ENCODE assay signal across 19 mouse cellular contexts in the genomic region with DNA sequence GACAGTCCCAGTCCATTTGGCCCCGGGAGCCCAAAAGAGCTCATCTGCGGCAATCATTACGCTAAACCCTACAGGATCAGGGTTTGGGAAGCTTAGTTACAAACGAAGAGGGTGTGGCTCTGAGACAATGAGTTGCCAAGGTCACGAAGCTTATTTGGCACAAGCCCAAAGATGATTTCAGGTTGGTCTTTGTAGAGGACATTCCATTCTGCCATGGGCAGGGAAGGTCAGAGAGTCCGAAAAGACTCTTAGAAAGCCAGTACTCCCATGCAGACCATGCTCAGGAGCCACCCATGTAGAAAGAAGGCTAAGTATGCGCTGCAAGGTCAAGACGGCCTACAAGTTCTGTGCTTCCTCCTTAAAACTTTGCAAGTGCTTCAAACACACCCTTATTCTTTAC. TPM values are rescaled to one million over a fixed set of nuclear protein-coding genes. Genes with fewer than 3 reads are reported as not detected.
DNase-seq lines count a peak whose midpoint lies in the region; ATAC-seq and TF ChIP-seq lines count a peak whose summit lies in the region.
"Had no signal": no experiment of that assay in that cellular context is flagged by ENCODE, and none has a peak within 500 bp of the region (broad histone marks: within the 10 kb centered on the region; RNA-seq: fewer than 3 reads in every experiment).

No protein-coding gene starts in this region.

- H3K27ac ChIP-seq in forebrain, embryonic 15.5 days (replicated peaks), result 0 out of 2 replicates have a peak overlapping the region, but pooled peaks have one; percentile 66
- H3K27ac ChIP-seq in forebrain, postnatal 0 days (ENCODE audit: low read depth, low read length), result no peak overlapping the region
- H3K27ac ChIP-seq in ES-Bruce4 (ENCODE audit: insufficient read depth, low read length), result peak overlapping the region; percentile 29; the same call in 1 of the 2 replicates
- H3K27ac ChIP-seq in hindbrain, embryonic 12.5 days, result no peak overlapping the region
- H3K27ac ChIP-seq: heart, adult 2 months; hindbrain, embryonic 13.5 days; hindbrain, postnatal 0 days; intestine, embryonic 15.5 days had no signal

- no peak for DNase-seq in forebrain, postnatal 0 days
- peak; percentile 95 for DNase-seq in ZHBTc4 (ENCODE audit: low read depth, low spot score)
- no peak for DNase-seq in embryo, embryonic 11 days
- DNase-seq: adrenal gland, postnatal 10 days; cerebellum, adult 11-12 months; cerebellum, adult 9-10 months; cerebellum, postnatal 25 days; gastrocnemius, postnatal 14 days; heart, adult 2 months; heart, postnatal 4 days; kidney, adult 8-10 months had no signal

- ATAC-seq in forebrain, embryonic 15.5 days (replicated peaks), result no peak
- no peak for ATAC-seq in forebrain, postnatal 0 days
- no peak for ATAC-seq in hindbrain, embryonic 12.5 days (ENCODE audit: low FRiP score)
- ATAC-seq: hindbrain, postnatal 0 days; intestine, embryonic 15.5 days had no signal

- TF ChIP-seq CTCF in forebrain, postnatal 0 days (IDR thresholded peaks at IDR 0.05; ENCODE audit: low read depth), result no peak
- no peak for TF ChIP-seq CTCF in E14TG2a.4 (conservative IDR thresholded peaks at IDR 0.05; ENCODE audit: low read length)
- TF ChIP-seq CTCF in ES-Bruce4 (IDR thresholded peaks at IDR 0.05; ENCODE audit: low read depth, low read length), result no peak

- H3K27me3 ChIP-seq in forebrain, embryonic 15.5 days, result no peaks in the 10 kb centered on the region
- H3K27me3 ChIP-seq in forebrain, postnatal 0 days (ENCODE audit: insufficient read depth, low read length), result no peaks in the 10 kb centered on the region
- peaks cover 73% of the 10 kb centered on the region for H3K27me3 ChIP-seq in E14TG2a.4 (ENCODE audit: insufficient read depth, low read length)
- peaks cover 7% of the 10 kb centered on the region for H3K27me3 ChIP-seq in ES-Bruce4 (ENCODE audit: control insufficient read depth, insufficient read depth, low read length, poor library complexity, severe bottlenecking)
- peaks cover 77% of the 10 kb centered on the region for H3K27me3 ChIP-seq in hindbrain, embryonic 12.5 days

- H3K4me2 ChIP-seq in forebrain, embryonic 15.5 days (replicated peaks), result no peak overlapping the region
- H3K4me2 ChIP-seq in forebrain, postnatal 0 days (ENCODE audit: low read depth), result no peak overlapping the region
- no peak overlapping the region for H3K4me2 ChIP-seq in hindbrain, embryonic 12.5 days (replicated peaks)
- H3K4me2 ChIP-seq: heart, embryonic 12.5 days; hindbrain, embryonic 13.5 days; intestine, embryonic 15.5 days had no signal

- TF ChIP-seq EP300 in ES-Bruce4 (IDR thresholded peaks at IDR 0.05; ENCODE audit: insufficient read depth, low read depth, low read length), result no peak

- peaks cover 99% of the 10 kb centered on the region for H3K4me1 ChIP-seq in forebrain, embryonic 15.5 days
- H3K4me1 ChIP-seq in forebrain, postnatal 0 days (ENCODE audit: insufficient read depth), result peaks cover 27% of the 10 kb centered on the region
- H3K4me1 ChIP-seq in E14TG2a.4 (replicated peaks; ENCODE audit: low read depth, low read length), result peaks cover 88% of the 10 kb centered on the region
- H3K4me1 ChIP-seq in ES-Bruce4 (ENCODE audit: control insufficient read depth, insufficient read depth, low read length), result peaks cover 16% of the 10 kb centered on the region
- peaks cover 52% of the 10 kb centered on the region for H3K4me1 ChIP-seq in hindbrain, embryonic 12.5 days

- no peak overlapping the region for H3K4me3 ChIP-seq in forebrain, embryonic 15.5 days
- H3K4me3 ChIP-seq in forebrain, postnatal 0 days (ENCODE audit: low read depth, low read length), result no peak overlapping the region
- H3K4me3 ChIP-seq in E14TG2a.4 (replicated peaks; ENCODE audit: low read length) (peak overlapping the region; percentile 46), ES-Bruce4 (ENCODE audit: low read depth, low read length) (no peak overlapping the region)
- no peak overlapping the region for H3K4me3 ChIP-seq in hindbrain, embryonic 12.5 days
- H3K4me3 ChIP-seq: heart, adult 2 months; heart, embryonic 12.5 days; hindbrain, embryonic 13.5 days; intestine, embryonic 15.5 days had no signal

- no peaks in the 10 kb centered on the region for H3K9me3 ChIP-seq in forebrain, embryonic 15.5 days
- no peaks in the 10 kb centered on the region for H3K9me3 ChIP-seq in forebrain, postnatal 0 days (ENCODE audit: low read length)
- H3K9me3 ChIP-seq in E14TG2a.4 (ENCODE audit: low read length) (no peaks in the 10 kb centered on the region), ES-Bruce4 (replicated peaks; ENCODE audit: control insufficient read depth, insufficient read depth, low read length, poor library complexity, severe bottlenecking) (no peaks in the 10 kb centered on the region)
- H3K9me3 ChIP-seq in hindbrain, embryonic 12.5 days (replicated peaks), result no peaks in the 10 kb centered on the region
- H3K9me3 ChIP-seq: heart, embryonic 12.5 days; hindbrain, embryonic 13.5 days; intestine, embryonic 15.5 days had no signal

- 40% methylated on average over 8 of the region's 8 CpGs for WGBS in forebrain, embryonic 15.5 days
- 51% methylated on average over 8 of the region's 8 CpGs for WGBS in forebrain, postnatal 0 days
- 63% methylated on average over 8 of the region's 8 CpGs for WGBS in hindbrain, embryonic 12.5 days

- TF ChIP-seq POLR2A in ES-Bruce4 (IDR thresholded peaks at IDR 0.05; ENCODE audit: insufficient read depth, low read length), result no peak

- H3K9ac ChIP-seq in forebrain, embryonic 15.5 days (replicated peaks), result no peak overlapping the region
- H3K9ac ChIP-seq in forebrain, postnatal 0 days, result no peak overlapping the region
- no peak overlapping the region for H3K9ac ChIP-seq in ES-Bruce4 (ENCODE audit: low read depth, poor library complexity, severe bottlenecking)
- H3K9ac ChIP-seq in hindbrain, embryonic 12.5 days, result no peak overlapping the region
- H3K9ac ChIP-seq: heart, embryonic 12.5 days; hindbrain, embryonic 13.5 days; intestine, embryonic 15.5 days had no signal

- no peaks in the 10 kb centered on the region for H3K36me3 ChIP-seq in forebrain, embryonic 15.5 days
- peaks cover 18% of the 10 kb centered on the region; the same call in 1 of the 2 replicates for H3K36me3 ChIP-seq in forebrain, postnatal 0 days (ENCODE audit: insufficient read depth)
- H3K36me3 ChIP-seq in E14TG2a.4 (ENCODE audit: insufficient read depth, low read length), result no peaks in the 10 kb centered on the region
- no peaks in the 10 kb centered on the region for H3K36me3 ChIP-seq in ES-Bruce4 (ENCODE audit: control insufficient read depth, insufficient read depth, low read length, poor library complexity, severe bottlenecking)
- no peaks in the 10 kb centered on the region for H3K36me3 ChIP-seq in hindbrain, embryonic 12.5 days
- H3K36me3 ChIP-seq: heart, embryonic 12.5 days; hindbrain, embryonic 13.5 days; intestine, embryonic 15.5 days had no signal

RNA-seq across cellular contexts. Expression of a gene that starts 15.9 kb away (rescaled TPM):
- 4.4 and 5.3 TPM in 2 replicates for polyA plus RNA-seq in forebrain, embryonic 15.5 days (2015; fragmentation: Nextera tagmentation; extraction: Ambion mirVana)
- 40.8 and 44.0 TPM in 2 replicates for total RNA-seq in forebrain, postnatal 0 days (2014; rRNA removed)
- polyA plus RNA-seq in forebrain, postnatal 0 days (2015; fragmentation: Nextera tagmentation; extraction: Ambion mirVana), result 3.5 and 3.6 TPM in 2 replicates
- 0.61 and 1.0 TPM in 2 replicates for polyA plus RNA-seq in ES-Bruce4 (2011; ENCODE audit: insufficient read depth, insufficient read length, low read depth, missing spikeins)
- polyA plus RNA-seq in hindbrain, embryonic 12.5 days (2016; fragmentation: Nextera tagmentation; extraction: Ambion mirVana), result 0.48 and 0.90 TPM in 2 replicates

Comparison
In these comparisons a context has a peak if more than half of its experiments do, and no peak if none do; other contexts are left out.
1. H3K27ac ChIP-seq: peak in forebrain, embryonic 15.5 days (single experiment) and ES-Bruce4 (single experiment); none in forebrain, postnatal 0 days (single experiment) and hindbrain, embryonic 12.5 days (single experiment).